Mouse (Mus musculus) A20 (cell line): ENCODE data around the gene Isg20l2.

ENCODE experiments used
- DNase-seq: peaks from one replicate; pipeline ENCODE4 v3.0.0-alpha.2; 2011; ENCODE audit warnings: low read depth, low spot score

Gene Isg20l2

GRCm38 (mm10) chr3:87974381-87974987, 44.4 kb downstream of the Isg20l2 start:
- no peak for DNase-seq

DNA sequence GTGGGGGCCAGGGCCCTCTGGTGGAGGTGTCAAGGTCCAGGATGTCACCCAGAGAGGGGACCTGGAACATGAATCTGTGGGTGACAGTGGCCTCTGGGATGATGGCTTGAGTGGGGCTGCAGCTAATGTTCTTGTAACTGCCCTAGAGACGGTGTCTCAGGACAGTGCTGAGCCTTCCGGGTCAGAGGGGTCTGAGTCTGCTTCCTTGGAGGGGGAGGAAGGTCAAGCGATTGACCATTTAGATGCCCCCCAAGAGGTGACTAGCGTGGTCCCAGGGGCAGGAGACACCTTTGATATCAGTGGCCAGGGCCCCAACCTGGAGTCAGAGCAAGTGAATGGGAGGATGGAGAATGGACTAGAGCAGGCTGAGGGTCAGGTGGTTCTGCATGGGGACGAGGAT, 49.4 kb downstream of the Isg20l2 start:
- DNase-seq: no peak

DNA sequence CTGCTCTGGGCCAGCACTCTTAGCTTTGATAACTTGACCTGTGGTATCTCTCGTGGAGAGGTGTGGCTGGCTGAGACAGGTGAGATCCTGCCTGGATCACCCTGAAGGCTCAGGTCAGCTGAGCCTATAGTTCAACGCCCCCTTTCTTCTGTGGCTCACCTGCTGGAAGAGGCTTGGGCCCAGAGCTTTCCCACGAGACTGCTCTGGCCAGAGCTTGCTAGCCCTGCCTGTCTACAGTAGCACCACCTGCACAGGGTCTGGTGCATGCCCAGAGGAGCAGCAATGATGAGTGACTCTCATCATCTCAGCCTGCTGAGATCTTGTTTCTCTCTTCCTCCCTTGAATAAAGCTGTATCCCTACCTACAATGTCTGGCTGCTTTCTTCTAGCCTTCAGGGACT, 50.0 kb downstream of the Isg20l2 start:
- no peak for DNase-seq

DNA sequence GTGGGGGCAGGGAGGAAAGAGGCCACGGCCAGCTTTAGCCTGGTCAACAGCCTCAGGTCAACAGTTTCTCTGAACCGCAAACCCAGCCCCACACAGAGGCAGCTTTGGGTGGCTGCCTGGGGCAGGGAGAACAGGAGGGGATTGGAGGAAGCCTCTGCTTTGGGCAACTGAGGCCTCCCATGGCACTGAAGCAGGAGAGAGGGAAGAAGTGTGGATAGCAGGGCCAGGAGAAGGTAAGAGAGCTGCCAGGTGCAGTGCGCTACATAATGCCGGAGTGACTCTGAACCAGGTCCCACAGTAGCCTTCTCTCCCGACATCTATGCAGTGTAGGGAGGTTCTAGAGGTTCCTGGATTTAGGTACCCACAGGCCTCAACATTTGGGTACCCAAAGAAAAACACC, 50.6 kb downstream of the Isg20l2 start:
- no peak for DNase-seq

DNA sequence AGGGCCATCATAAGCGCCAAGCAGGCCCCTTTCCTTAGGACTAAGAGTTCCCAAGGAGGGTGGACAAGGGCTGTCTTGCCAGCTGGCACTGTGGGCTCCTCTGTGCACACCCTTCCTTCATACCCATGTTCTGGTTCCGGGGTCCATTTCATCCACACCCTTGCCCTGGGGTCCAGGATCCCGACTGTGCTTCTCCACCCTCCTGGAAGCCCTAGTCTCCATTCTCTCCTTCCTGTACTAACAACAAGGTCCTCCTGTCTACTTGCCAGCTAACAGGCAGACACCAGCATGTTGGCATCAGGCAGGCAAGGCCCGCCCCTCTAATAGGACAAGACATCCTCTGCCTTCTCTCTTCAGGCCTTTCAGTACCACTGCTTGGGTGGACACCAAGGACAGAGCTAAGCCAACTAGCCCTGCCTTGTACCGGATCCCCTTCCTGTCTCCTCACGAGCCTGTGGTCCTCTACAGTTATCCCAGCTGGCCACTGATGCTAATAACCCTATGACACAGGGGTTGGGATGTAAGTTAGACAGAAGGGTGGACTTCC, 51.2 kb downstream of the Isg20l2 start:
- no peak for DNase-seq

DNA sequence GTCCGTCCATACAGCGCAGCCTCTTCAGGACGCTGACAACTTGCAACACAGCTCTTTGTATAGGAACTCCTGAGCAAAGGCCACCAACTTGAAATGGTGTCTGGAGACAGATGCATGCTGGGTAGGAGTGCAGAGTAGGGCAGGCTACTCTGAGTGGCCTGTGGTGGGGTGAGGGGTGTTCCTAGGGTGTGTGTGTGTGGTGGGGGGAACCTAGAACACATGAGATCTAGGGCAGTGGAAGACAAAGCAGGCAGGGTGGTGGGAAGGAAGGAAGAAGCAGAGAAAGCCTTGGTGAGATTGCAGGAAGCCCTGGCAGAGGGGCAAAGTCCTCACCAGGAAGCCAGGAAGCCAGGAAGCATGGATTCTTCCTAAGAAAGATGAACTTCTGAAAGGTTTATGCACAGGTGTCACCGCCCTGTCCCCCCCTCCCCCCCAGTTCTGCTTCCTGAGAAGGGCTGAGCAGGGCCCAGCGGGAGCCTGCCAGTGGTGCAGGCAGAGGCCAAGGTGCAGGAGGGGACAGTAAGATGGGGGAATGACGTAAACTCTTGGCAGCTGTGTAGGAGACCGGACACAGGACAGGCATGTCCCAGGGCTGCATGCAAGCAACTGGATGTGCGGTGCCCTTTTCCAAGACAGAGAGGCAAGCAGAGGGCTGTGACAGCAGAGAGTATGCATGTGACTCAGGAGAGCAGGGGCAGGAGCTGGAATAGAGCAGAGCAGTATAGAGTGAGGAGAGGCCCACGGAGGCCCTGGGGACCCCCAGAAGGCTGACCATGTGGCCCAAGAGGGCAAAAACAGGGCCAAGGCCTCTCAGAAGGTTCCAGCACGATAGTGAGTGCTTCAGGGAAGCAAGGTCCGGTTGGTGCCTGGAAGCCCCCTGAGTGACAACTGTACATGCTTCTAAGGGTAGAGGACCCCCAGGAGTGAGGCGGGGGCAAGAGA, 52.1 kb downstream of the Isg20l2 start:
- DNase-seq: no peak

- peak; percentile 36 for DNase-seq
These were observed 52.9 kb downstream of the Isg20l2 start for GRCm38 (mm10) chr3:87982836-87983601.

GRCm38 (mm10) chr3:87983627-87984026, 53.5 kb downstream of the Isg20l2 start:
- no peak for DNase-seq

DNA sequence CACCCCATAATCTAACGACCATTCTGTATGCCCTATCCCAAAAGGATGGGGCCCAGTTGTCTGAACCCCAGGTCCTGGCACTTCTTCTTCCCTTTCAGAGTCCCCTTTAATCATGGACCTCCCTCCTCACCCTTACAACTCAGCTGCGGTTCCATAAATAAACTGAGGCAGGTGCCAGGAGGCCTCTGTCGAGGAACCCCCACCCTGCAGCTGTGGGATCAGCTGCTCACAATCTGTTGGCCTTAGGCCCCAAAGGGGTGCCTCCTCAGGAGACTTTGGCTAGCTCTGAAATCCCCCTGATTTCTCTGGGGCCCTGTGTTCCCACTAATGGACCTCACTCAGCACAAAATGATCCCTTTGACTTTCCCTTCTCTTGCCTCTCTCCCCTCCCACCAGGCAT, 54.0 kb downstream of the Isg20l2 start:
- DNase-seq: peak; percentile 79

- DNase-seq: no peak
These were observed 55.6 kb downstream of the Isg20l2 start for GRCm38 (mm10) chr3:87985505-87986320.

DNA sequence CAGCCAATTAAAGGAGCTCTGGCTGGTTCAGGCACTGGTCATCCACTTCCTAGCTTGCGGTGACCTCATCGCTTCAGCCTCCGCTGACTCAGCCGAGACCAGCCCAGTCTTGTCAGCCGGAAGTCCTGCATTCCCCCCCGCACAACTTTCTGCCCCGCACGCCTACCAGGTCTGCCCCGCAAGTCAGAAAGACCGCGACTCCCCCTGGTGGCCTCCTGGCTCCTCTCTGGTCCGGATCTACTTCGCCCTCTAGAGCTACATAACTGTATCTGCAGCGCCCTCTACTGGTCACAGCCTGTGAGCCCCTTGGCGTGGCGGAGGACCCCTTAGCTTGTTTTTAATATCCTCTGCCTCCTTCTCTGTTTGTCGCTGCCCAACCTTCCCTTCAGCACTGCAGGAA, 56.8 kb downstream of the Isg20l2 start:
- peak; percentile 97 for DNase-seq

- DNase-seq: peak; percentile 92
These were observed 57.5 kb downstream of the Isg20l2 start for GRCm38 (mm10) chr3:87987633-87988032.

DNA sequence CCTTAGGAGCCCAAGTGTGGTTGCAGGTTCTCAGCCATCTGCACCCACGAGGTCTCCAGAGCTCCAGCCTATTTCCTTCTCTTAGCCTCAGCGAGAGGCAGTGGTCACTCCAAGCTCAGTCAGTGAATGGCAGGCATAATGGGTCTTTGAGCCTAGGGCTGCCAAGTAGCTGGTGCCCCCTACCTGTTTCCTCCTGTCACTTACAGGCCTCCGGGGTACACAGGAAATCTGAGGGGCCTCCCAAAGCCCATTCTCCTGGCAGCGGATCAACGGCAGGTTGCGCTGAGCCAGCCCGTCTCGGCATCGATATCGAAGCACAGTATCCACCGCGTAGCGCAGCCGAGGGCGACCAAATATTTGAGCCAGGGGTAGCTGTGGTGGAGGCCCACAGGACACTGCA, 58.0 kb downstream of the Isg20l2 start:
- no peak for DNase-seq

DNA sequence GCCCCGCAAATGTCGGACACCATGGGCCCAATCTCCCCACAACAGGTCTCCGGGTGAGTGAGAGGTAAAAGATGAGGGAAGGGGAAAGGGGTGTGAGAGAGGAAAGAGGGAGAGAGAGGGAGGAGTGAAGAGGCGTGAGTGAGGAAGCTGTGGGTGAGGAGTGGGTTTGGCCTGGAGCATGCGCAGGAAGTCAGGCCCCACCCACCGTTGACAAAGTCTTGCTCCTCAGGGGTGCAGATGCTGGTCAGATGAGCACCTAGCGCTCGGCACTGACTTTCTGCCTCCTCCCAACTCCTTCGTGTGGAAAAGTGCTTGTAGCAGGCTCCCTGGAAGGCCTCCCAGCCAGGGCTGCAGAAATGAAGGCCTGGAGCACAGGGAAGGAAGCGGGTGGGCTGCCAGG, 59.8 kb downstream of the Isg20l2 start:
- no peak for DNase-seq
